Mouse (Mus musculus): Measurements from ENCODE around the gene Ccdc87. TPM values are rescaled to one million over a fixed set of nuclear protein-coding genes. Genes with fewer than 3 reads are reported as not detected.

Gene Ccdc87
- not detected in 2 replicates for polyA plus RNA-seq (2014; fragmentation: Nextera tagmentation; extraction: Ambion mirVana)

DNA sequence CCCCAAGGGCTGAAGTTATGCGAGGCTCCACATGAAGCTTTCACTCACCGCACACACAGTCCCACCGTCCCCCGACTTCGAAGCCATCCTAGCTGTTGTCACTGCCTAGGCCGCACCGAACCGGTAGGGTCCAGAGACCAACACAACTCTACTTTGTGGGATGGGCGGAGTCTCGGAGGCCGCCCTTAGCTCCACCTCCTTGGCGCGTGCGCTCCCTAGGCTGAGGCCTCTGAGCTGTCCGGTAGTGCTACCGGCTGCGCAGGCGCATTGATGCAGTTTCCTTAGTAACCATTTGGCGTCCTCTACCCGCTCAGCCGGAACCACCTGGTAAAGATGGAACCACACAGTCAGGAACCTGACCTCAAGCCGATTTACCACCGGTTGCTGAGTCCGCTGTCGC lies at the start of gene Ccdc87, which contains the start of gene Ccs:
Gene Ccdc87, plus strand, starts transcription at position 218 of the 400 bp plus-strand sequence.
Gene Ccs, minus strand, starts transcription at position 184 of the 400 bp plus-strand sequence.
- 0 out of 2 replicates have a peak, but pooled peaks cover 2% of the 10 kb centered on the region for H3K36me3 ChIP-seq (ENCODE audit: control insufficient read depth, insufficient read depth, low read length)

DNA sequence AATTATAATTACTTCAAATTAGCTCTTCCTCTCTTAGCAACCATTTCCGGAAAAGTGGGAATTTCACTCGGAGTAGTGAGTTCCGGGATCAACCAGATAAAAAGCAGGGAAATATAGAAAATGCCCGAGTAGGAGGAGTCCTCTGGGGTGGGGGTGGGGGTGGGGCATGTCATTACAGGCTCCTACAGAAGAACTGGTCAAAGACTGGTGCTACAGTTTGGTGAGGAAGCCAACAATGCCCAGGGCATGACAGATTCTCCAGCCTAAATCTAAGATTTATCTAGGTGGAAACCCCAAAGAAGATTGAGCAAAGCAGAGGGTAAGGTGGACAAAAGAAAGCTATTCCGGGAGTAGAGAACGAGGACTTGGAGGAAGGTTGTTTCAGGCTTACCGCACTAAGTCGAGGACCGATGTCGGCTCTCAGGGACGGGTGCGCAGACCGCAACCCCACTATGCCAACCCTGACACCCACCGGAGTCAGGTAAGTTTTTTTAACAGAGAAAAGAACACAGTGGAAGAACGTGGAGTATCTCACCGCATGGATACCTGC lies 45.8 kb upstream of the Ccdc87 start:
- ATAC-seq (ENCODE audit: insufficient number of reproducible peaks, insufficient read depth, low FRiP score, low read depth): no peak
- Histone ChIP-seq H3K27ac (replicated peaks in 1 of 2; ENCODE audit: control insufficient read depth in 1 of 2, insufficient read depth in 1 of 2, low read depth in 2 of 2, low read length in 2 of 2) (peak overlapping the region; percentile 83 to 85), H3K4me1 (ENCODE audit: control insufficient read depth in 2 of 2, insufficient read depth in 2 of 2, low read length in 2 of 2) (peaks cover 6 to 35% of the 10 kb centered on the region in 2 experiments), H3K9ac (ENCODE audit: low read length) (peak overlapping the region; percentile 85), H3K4me3 (ENCODE audit: control insufficient read depth in 1 of 2, insufficient read depth in 1 of 2, low read depth in 1 of 2, low read length in 2 of 2) (peak overlapping the region; percentile 71 to 86), H3K9me3 (ENCODE audit: control insufficient read depth, low read length) (no peaks in the 10 kb centered on the region), H3K27me3 (ENCODE audit: control insufficient read depth, insufficient read depth, low read length) (no peaks in the 10 kb centered on the region), H3K4me2 (ENCODE audit: low read length) (peak overlapping the region; percentile 65), H3K36me3 (ENCODE audit: control insufficient read depth, insufficient read depth, low read length) (peaks cover 51% of the 10 kb centered on the region)
- under 1% methylated on average over 16 of the region's 16 CpGs for WGBS

More for the DNA sequence above, at the start of gene Ccdc87, which contains the start of gene Ccs:
- Histone ChIP-seq H3K9me3 (ENCODE audit: control insufficient read depth, low read length) (no peaks in the 10 kb centered on the region), H3K9ac (ENCODE audit: low read length) (peak within 1 kb of the TSS; percentile 77), H3K27me3 (ENCODE audit: control insufficient read depth, insufficient read depth, low read length) (peaks cover 26% of the 10 kb centered on the region), H3K4me3 (ENCODE audit: control insufficient read depth in 1 of 2, insufficient read depth in 1 of 2, low read depth in 1 of 2, low read length in 2 of 2) (peak within 1 kb of the TSS; percentile 54 to 79), H3K4me1 (ENCODE audit: control insufficient read depth in 2 of 2, insufficient read depth in 2 of 2, low read length in 2 of 2) (peaks cover 3 to 11% of the 10 kb centered on the region in 2 experiments; a peak in 3 of 4 replicates), H3K27ac (replicated peaks in 1 of 2; ENCODE audit: control insufficient read depth in 1 of 2, insufficient read depth in 1 of 2, low read depth in 2 of 2, low read length in 2 of 2) (0 out of 4 replicates have a peak within 1 kb of the TSS, but pooled peaks have one; percentile 2 to 8), H3K4me2 (ENCODE audit: low read length) (peak within 1 kb of the TSS; percentile 98)
- ATAC-seq (ENCODE audit: insufficient number of reproducible peaks, insufficient read depth, low FRiP score, low read depth): peak; percentile 96
- WGBS: under 1% methylated on average over 25 of the region's 25 CpGs

DNA sequence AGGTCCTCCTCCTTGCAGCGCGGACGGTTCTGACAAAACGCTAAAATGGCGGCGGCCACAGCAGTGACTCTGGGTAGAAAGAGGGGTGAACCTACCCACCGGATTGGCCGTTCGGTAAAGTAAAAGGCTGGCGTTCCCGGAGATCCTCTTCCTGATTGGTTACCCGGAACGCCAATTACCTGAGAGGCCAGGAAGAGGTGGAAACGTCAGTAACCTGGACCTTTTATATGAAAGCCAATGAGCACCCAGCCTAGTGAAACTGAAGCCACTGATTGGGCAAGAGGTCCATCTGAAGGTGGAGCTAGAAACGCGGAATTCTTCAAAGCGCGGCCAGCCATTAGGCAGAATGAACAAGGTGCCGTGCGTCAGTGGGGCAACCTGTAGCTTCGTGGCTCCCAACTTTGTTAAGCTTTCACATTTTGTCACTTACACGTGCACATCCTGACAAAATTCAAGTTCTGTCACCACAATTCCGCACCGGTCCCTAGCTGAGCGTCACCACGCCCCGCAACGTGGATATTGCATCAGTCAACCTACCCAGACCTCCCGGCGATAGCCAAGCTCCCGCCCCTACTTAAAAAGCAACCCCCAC lies 45.2 kb upstream of the Ccdc87 start, which contains the start of gene Rbm4:
Gene Rbm4, minus strand, starts transcription at position 71 of the 592 bp plus-strand sequence.
- WGBS: under 1% methylated on average over 31 of the region's 31 CpGs

DNA sequence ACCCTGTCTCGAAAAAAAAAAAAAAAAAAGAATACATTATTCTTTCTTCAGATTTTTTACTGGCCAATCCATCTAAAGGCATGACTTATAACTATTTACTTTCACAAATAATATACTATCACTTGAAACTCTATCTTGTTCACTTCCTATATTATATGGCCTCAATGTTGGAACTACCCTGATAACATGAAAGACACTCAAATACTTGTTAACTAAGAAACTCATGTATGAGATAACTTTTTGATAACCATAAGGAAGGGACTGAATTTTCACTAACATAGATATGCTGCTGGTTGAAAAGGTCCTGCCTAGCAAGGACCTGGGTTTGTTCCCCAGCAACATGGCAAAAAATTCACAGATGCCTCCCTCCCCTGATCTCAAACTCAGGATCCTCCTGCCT lies 43.2 kb upstream of the Ccdc87 start:
- H3K9me3 ChIP-seq (ENCODE audit: control insufficient read depth, low read length): no peaks in the 10 kb centered on the region
- H3K36me3 ChIP-seq (ENCODE audit: control insufficient read depth, insufficient read depth, low read length): peaks cover 53% of the 10 kb centered on the region
- WGBS: 88% methylated on average over 1 of the region's 1 CpGs
- H3K27ac ChIP-seq (replicated peaks in 1 of 2; ENCODE audit: control insufficient read depth in 1 of 2, insufficient read depth in 1 of 2, low read depth in 2 of 2, low read length in 2 of 2): no peak overlapping the region
- no peak overlapping the region for H3K9ac ChIP-seq (ENCODE audit: low read length)
- no peak overlapping the region for H3K4me3 ChIP-seq (ENCODE audit: control insufficient read depth in 1 of 2, insufficient read depth in 1 of 2, low read depth in 1 of 2, low read length in 2 of 2)
- no peak for ATAC-seq (ENCODE audit: insufficient number of reproducible peaks, insufficient read depth, low FRiP score, low read depth)
- H3K27me3 ChIP-seq (ENCODE audit: control insufficient read depth, insufficient read depth, low read length): no peaks in the 10 kb centered on the region
- H3K4me1 ChIP-seq (ENCODE audit: control insufficient read depth in 2 of 2, insufficient read depth in 2 of 2, low read length in 2 of 2): peaks cover 4 to 22% of the 10 kb centered on the region in 2 experiments
- H3K4me2 ChIP-seq (ENCODE audit: low read length): no peak overlapping the region

More for the DNA sequence above, 45.2 kb upstream of the Ccdc87 start, which contains the start of gene Rbm4:
- Histone ChIP-seq H3K27me3 (ENCODE audit: control insufficient read depth, insufficient read depth, low read length) (no peaks in the 10 kb centered on the region), H3K27ac (replicated peaks in 1 of 2; ENCODE audit: control insufficient read depth in 1 of 2, insufficient read depth in 1 of 2, low read depth in 2 of 2, low read length in 2 of 2) (peak within 1 kb of the TSS; percentile 83 to 85), H3K9ac (ENCODE audit: low read length) (peak within 1 kb of the TSS; percentile 85), H3K36me3 (ENCODE audit: control insufficient read depth, insufficient read depth, low read length) (peaks cover 51% of the 10 kb centered on the region), H3K9me3 (ENCODE audit: control insufficient read depth, low read length) (no peaks in the 10 kb centered on the region), H3K4me2 (ENCODE audit: low read length) (peak within 1 kb of the TSS; percentile 88), H3K4me1 (ENCODE audit: control insufficient read depth in 2 of 2, insufficient read depth in 2 of 2, low read length in 2 of 2) (peaks cover 6 to 35% of the 10 kb centered on the region in 2 experiments), H3K4me3 (ENCODE audit: control insufficient read depth in 1 of 2, insufficient read depth in 1 of 2, low read depth in 1 of 2, low read length in 2 of 2) (peak within 1 kb of the TSS; percentile 71 to 86)
- peak; percentile 95 for ATAC-seq (ENCODE audit: insufficient number of reproducible peaks, insufficient read depth, low FRiP score, low read depth)

DNA sequence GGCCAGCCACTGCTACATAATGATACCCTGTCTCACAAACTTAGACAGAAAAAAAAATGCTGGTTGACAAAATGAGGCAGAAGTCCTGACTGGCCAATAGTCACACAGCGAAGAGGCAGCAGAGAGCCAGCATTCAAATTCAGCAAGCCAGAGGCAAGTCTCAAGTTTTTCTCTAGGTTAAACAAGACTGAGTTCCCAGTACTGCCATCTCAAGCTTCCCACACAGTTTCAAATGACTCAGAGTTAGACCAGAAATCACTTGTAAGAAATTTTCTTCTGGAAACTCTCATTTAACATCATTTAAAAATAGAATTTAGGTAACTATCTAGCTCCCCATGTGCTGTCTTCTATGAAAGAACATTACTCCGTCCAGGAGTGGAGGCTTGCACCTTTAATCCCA lies 41.3 kb upstream of the Ccdc87 start:
- Histone ChIP-seq H3K9me3 (ENCODE audit: control insufficient read depth, low read length) (no peaks in the 10 kb centered on the region), H3K27me3 (ENCODE audit: control insufficient read depth, insufficient read depth, low read length) (no peaks in the 10 kb centered on the region), H3K27ac (replicated peaks in 1 of 2; ENCODE audit: control insufficient read depth in 1 of 2, insufficient read depth in 1 of 2, low read depth in 2 of 2, low read length in 2 of 2) (no peak overlapping the region), H3K36me3 (ENCODE audit: control insufficient read depth, insufficient read depth, low read length) (peaks cover 59% of the 10 kb centered on the region), H3K4me1 (ENCODE audit: control insufficient read depth in 2 of 2, insufficient read depth in 2 of 2, low read length in 2 of 2) (peaks cover 0 to 13% of the 10 kb centered on the region in 2 experiments; a peak in 2 of 4 replicates), H3K4me2 (ENCODE audit: low read length) (no peak overlapping the region), H3K4me3 (ENCODE audit: control insufficient read depth in 1 of 2, insufficient read depth in 1 of 2, low read depth in 1 of 2, low read length in 2 of 2) (no peak overlapping the region), H3K9ac (ENCODE audit: low read length) (no peak overlapping the region)
- 92% methylated on average over 2 of the region's 2 CpGs for WGBS
- ATAC-seq (ENCODE audit: insufficient number of reproducible peaks, insufficient read depth, low FRiP score, low read depth): no peak

DNA sequence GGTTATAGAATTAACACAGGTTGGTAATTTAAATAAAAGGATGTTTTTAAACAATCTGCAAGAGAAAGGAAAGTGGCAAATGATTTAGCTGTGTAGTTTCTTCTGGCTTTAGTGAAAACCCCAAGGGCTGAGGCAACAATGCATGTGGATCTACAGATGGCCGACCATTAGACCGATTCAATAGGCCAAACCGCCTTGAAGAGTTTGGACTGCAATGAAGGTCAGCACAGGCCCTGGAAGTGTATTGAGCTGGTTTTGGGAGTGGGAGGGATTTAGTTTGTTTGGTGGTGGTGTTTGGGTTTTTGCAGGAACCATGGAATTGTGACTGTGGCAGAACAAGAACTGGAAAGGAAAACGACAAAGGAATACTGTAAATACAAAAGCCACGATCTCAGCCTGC lies 40.1 kb upstream of the Ccdc87 start:
- Histone ChIP-seq H3K27me3 (ENCODE audit: control insufficient read depth, insufficient read depth, low read length) (no peaks in the 10 kb centered on the region), H3K9ac (ENCODE audit: low read length) (no peak overlapping the region), H3K4me3 (ENCODE audit: control insufficient read depth in 1 of 2, insufficient read depth in 1 of 2, low read depth in 1 of 2, low read length in 2 of 2) (no peak overlapping the region), H3K36me3 (ENCODE audit: control insufficient read depth, insufficient read depth, low read length) (peaks cover 71% of the 10 kb centered on the region), H3K27ac (replicated peaks in 1 of 2; ENCODE audit: control insufficient read depth in 1 of 2, insufficient read depth in 1 of 2, low read depth in 2 of 2, low read length in 2 of 2) (no peak overlapping the region), H3K9me3 (ENCODE audit: control insufficient read depth, low read length) (no peaks in the 10 kb centered on the region), H3K4me1 (ENCODE audit: control insufficient read depth in 2 of 2, insufficient read depth in 2 of 2, low read length in 2 of 2) (peaks cover 0 to 12% of the 10 kb centered on the region in 2 experiments; a peak in 2 of 4 replicates), H3K4me2 (ENCODE audit: low read length) (no peak overlapping the region)
- ATAC-seq (ENCODE audit: insufficient number of reproducible peaks, insufficient read depth, low FRiP score, low read depth): no peak
- WGBS: 95% methylated on average over 5 of the region's 5 CpGs

DNA sequence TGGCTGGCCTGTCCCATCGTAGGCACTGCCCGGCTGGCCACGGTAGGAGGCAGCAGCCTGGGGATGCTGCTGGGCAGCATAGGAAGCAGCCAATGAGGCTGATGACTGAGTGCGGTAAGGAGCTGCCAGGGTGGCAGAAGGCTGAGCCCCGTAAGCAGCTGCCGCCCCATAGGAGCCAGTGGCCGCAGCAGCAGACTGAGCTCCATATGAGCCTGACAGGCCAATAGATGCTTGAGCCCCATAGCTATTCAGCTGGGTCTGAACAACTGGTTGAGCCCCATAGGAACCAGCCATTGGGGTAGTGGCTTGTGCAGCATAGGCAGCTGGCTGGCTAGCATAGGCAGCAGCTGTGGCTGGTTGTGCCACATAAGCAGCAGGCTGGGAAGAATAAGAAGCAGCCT lies 36.5 kb upstream of the Ccdc87 start:
- no peak overlapping the region for H3K9ac ChIP-seq (ENCODE audit: low read length)
- no peak overlapping the region for H3K4me3 ChIP-seq (ENCODE audit: control insufficient read depth in 1 of 2, insufficient read depth in 1 of 2, low read depth in 1 of 2, low read length in 2 of 2)
- H3K4me1 ChIP-seq (ENCODE audit: control insufficient read depth in 2 of 2, insufficient read depth in 2 of 2, low read length in 2 of 2): peaks cover 0 to 13% of the 10 kb centered on the region in 2 experiments; a peak in 1 of 4 replicates
- no peak overlapping the region for H3K27ac ChIP-seq (replicated peaks in 1 of 2; ENCODE audit: control insufficient read depth in 1 of 2, insufficient read depth in 1 of 2, low read depth in 2 of 2, low read length in 2 of 2)
- WGBS: 95% methylated on average over 7 of the region's 7 CpGs
- no peaks in the 10 kb centered on the region for H3K9me3 ChIP-seq (ENCODE audit: control insufficient read depth, low read length)
- H3K36me3 ChIP-seq (ENCODE audit: control insufficient read depth, insufficient read depth, low read length): peaks cover 61% of the 10 kb centered on the region
- H3K4me2 ChIP-seq (ENCODE audit: low read length): no peak overlapping the region
- no peaks in the 10 kb centered on the region for H3K27me3 ChIP-seq (ENCODE audit: control insufficient read depth, insufficient read depth, low read length)
- no peak for ATAC-seq (ENCODE audit: insufficient number of reproducible peaks, insufficient read depth, low FRiP score, low read depth)

Data from heart, embryonic 14.5 days (tissue).